ENCODE assay signal across 9 mouse cellular contexts in the genomic region with DNA sequence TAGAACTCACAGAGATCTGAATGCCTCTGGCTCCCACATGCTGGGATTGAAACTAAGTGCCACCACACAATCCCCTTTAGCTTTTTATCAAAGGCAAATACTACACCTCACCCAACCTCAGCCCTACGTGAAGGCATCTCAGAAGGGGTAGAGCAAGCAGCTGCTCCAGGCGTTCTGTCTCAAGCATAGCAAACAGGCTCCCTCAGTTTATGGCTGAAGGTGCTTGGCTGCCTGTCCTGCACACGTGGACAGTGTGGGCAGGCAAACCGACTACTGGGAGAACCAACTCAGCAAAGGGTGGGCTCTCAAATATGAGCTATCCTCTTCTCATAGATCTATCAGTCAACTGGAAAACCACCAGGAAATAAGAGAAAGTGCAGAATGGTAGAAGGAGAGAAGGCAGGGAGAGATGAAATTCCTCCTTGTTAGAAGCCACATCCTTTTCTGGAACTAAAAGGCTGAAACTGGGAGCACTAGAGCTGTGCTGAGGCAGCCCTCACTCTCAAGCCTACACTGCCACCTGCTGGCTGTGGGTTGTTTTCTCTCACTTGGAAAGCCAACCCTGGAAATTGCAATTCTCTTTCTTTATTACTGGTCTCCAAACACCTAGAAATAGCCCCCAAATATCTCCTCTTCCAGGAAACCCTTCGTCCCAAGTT. TPM values are rescaled to one million over a fixed set of nuclear protein-coding genes. Genes with fewer than 3 reads are reported as not detected.
DNase-seq lines count a peak whose midpoint lies in the region; ATAC-seq and TF ChIP-seq lines count a peak whose summit lies in the region.
"Had no signal": no experiment of that assay in that cellular context is flagged by ENCODE, and none has a peak within 500 bp of the region (broad histone marks: within the 10 kb centered on the region; RNA-seq: fewer than 3 reads in every experiment).

No protein-coding gene starts in this region.

- peak; percentile 52 to 89 for DNase-seq in adrenal gland, adult (ENCODE audit: inconsistent age in 2 of 2, low spot score in 1 of 2)
- DNase-seq in liver, adult 2 months (ENCODE audit: extremely low read depth, low read depth, low spot score): peak; percentile 81
- DNase-seq in thymus, postnatal 14 days: peak; percentile 58

- H3K4me3 ChIP-seq in cortical plate, adult 2 months (ENCODE audit: insufficient read depth, low read length): no peak overlapping the region
- H3K4me3 ChIP-seq in kidney, embryonic 15.5 days (replicated peaks): no peak overlapping the region
- no peak overlapping the region for H3K4me3 ChIP-seq in liver, adult 2 months (ENCODE audit: insufficient read depth, low read depth, low read length)
- H3K4me3 ChIP-seq in neural tube, embryonic 12.5 days: no peak overlapping the region

- TF ChIP-seq CTCF in cortical plate, adult 2 months (IDR thresholded peaks at IDR 0.05; ENCODE audit: extremely low read depth, insufficient read depth, low read length): peak; percentile 84
- TF ChIP-seq CTCF in liver, adult 2 months (IDR thresholded peaks at IDR 0.05; ENCODE audit: low read depth, low read length): peak; percentile 92

- H3K27ac ChIP-seq in cortical plate, adult 2 months (ENCODE audit: insufficient read depth, low read length): no peak overlapping the region
- H3K27ac ChIP-seq in kidney, embryonic 15.5 days: no peak overlapping the region
- peak overlapping the region; percentile 32 for H3K27ac ChIP-seq in liver, adult 2 months (replicated peaks; ENCODE audit: insufficient read depth, low read depth, low read length)
- no peak overlapping the region for H3K27ac ChIP-seq in neural tube, embryonic 12.5 days

- H3K4me1 ChIP-seq in cortical plate, adult 2 months (ENCODE audit: control insufficient read depth, insufficient read depth, low read length): no peaks in the 10 kb centered on the region
- H3K4me1 ChIP-seq in kidney, embryonic 15.5 days: no peaks in the 10 kb centered on the region
- H3K4me1 ChIP-seq in liver, adult 2 months (ENCODE audit: control insufficient read depth, insufficient read depth, low read length): peaks cover 27% of the 10 kb centered on the region
- no peaks in the 10 kb centered on the region for H3K4me1 ChIP-seq in neural tube, embryonic 12.5 days

- WGBS in kidney, embryonic 15.5 days: 69% methylated on average over 5 of the region's 5 CpGs
- 13% methylated on average over 5 of the region's 5 CpGs for WGBS in liver, adult 2 months
- 78% methylated on average over 5 of the region's 5 CpGs for WGBS in neural tube, embryonic 12.5 days

- H3K9ac ChIP-seq in kidney, embryonic 15.5 days: no peak overlapping the region
- peak overlapping the region; percentile 20; the same call in 1 of the 2 replicates for H3K9ac ChIP-seq in liver, adult 2 months (ENCODE audit: low read depth, low read length)
- no peak overlapping the region for H3K9ac ChIP-seq in neural tube, embryonic 12.5 days

- no peaks in the 10 kb centered on the region for H3K27me3 ChIP-seq in kidney, embryonic 15.5 days
- no peaks in the 10 kb centered on the region for H3K27me3 ChIP-seq in liver, adult 2 months (ENCODE audit: control insufficient read depth, insufficient read depth, low read length)
- no peaks in the 10 kb centered on the region for H3K27me3 ChIP-seq in neural tube, embryonic 12.5 days (replicated peaks)

- TF ChIP-seq POLR2A in cortical plate, adult 2 months (IDR thresholded peaks at IDR 0.05; ENCODE audit: extremely low read depth, insufficient read depth, low read length): no peak
- TF ChIP-seq POLR2A in liver, adult 2 months (IDR thresholded peaks at IDR 0.05; ENCODE audit: extremely low read depth, insufficient read depth, low read length): no peak

- no peaks in the 10 kb centered on the region for H3K9me3 ChIP-seq in kidney, embryonic 15.5 days (replicated peaks)
- no peaks in the 10 kb centered on the region for H3K9me3 ChIP-seq in neural tube, embryonic 12.5 days

- peak; percentile 41 for ATAC-seq in CD4-positive, CD25-positive, alpha-beta regulatory T cell, adult 4 months
- peak; percentile 73 for ATAC-seq in granulocyte monocyte progenitor cell, adult 5-6 weeks (replicated peaks; ENCODE audit: poor library complexity, severe bottlenecking)
- 0 out of 2 replicates have a peak, but pooled peaks have one; percentile 52 for ATAC-seq in kidney, embryonic 15.5 days (replicated peaks; ENCODE audit: low FRiP score)
- peak; percentile 61; the same call in 1 of the 2 replicates for ATAC-seq in neural tube, embryonic 12.5 days (ENCODE audit: low FRiP score, low read depth)

- no peak overlapping the region for H3K4me2 ChIP-seq in kidney, embryonic 15.5 days
- no peak overlapping the region for H3K4me2 ChIP-seq in neural tube, embryonic 12.5 days (replicated peaks)

- H3K36me3 ChIP-seq in kidney, embryonic 15.5 days: no peaks in the 10 kb centered on the region
- H3K36me3 ChIP-seq in liver, adult 2 months (ENCODE audit: control insufficient read depth, insufficient read depth, low read length): 0 out of 2 replicates have a peak, but pooled peaks cover 2% of the 10 kb centered on the region
- H3K36me3 ChIP-seq in neural tube, embryonic 12.5 days: no peaks in the 10 kb centered on the region

- no peaks in the 10 kb centered on the region for H3K79me2 ChIP-seq in liver, adult 2 months (ENCODE audit: control insufficient read depth, insufficient read depth, low read length)

RNA-seq across cellular contexts. Expression of a gene that starts 38.1 kb away (rescaled TPM):
- not detected for polyA plus RNA-seq in CD4-positive, CD25-positive, alpha-beta regulatory T cell, adult 4 months (2017; shearing (Covaris generic))
- not detected in 2 replicates for polyA plus RNA-seq in cortical plate, adult 2 months (2012; rRNA removed)
- total RNA-seq in granulocyte monocyte progenitor cell, adult 5-6 weeks (2014; fragmentation: Nextera tagmentation): not detected in 2 replicates
- not detected in 2 replicates for total RNA-seq in granulocyte monocyte progenitor cell, adult 5-6 weeks (2017)
- polyA plus RNA-seq in kidney, embryonic 15.5 days (2015; fragmentation: Nextera tagmentation; extraction: Ambion mirVana): 0.35 TPM in 1 of 2 replicates, not detected in the other
- 611 and 1,231 TPM in 2 replicates for total RNA-seq in liver, adult 2 months (2014; rRNA removed)
- 211 and 219 TPM in 2 replicates for polyA plus RNA-seq in liver, adult 2 months (2012; rRNA removed)
- polyA plus RNA-seq in neural tube, embryonic 12.5 days (2016; fragmentation: Nextera tagmentation; extraction: Ambion mirVana): not detected in 2 replicates
- total RNA-seq: gastrocnemius, postnatal 36 days had no signal

RNA-seq across cellular contexts. Expression of a gene that starts 46.4 kb away (rescaled TPM):
- 100 to 1,000 TPM; 133 to 159 TPM for polyA plus RNA-seq in CD4-positive, CD25-positive, alpha-beta regulatory T cell, adult 4 months (2017; shearing (Covaris generic))
- 24.7 and 29.5 TPM in 2 replicates for polyA plus RNA-seq in cortical plate, adult 2 months (2012; rRNA removed)
- 22.7 and 52.6 TPM in 2 replicates for total RNA-seq in granulocyte monocyte progenitor cell, adult 5-6 weeks (2014; fragmentation: Nextera tagmentation)
- total RNA-seq in granulocyte monocyte progenitor cell, adult 5-6 weeks (2017): 18.3 and 41.9 TPM in 2 replicates
- 38.4 and 38.9 TPM in 2 replicates for polyA plus RNA-seq in kidney, embryonic 15.5 days (2015; fragmentation: Nextera tagmentation; extraction: Ambion mirVana)
- 23.0 and 23.6 TPM in 2 replicates for total RNA-seq in liver, adult 2 months (2014; rRNA removed)
- 44.6 and 50.7 TPM in 2 replicates for polyA plus RNA-seq in liver, adult 2 months (2012; rRNA removed)
- polyA plus RNA-seq in neural tube, embryonic 12.5 days (2016; fragmentation: Nextera tagmentation; extraction: Ambion mirVana): 81.2 and 89.2 TPM in 2 replicates

Comparison
In these comparisons a context has a peak if more than half of its experiments do, and no peak if none do; other contexts are left out.
1. RNA of a gene that starts 38.1 kb away (polyA plus RNA-seq): 211 to 219 TPM in liver, adult 2 months; 0.35 TPM in kidney, embryonic 15.5 days, not detected in CD4-positive, CD25-positive, alpha-beta regulatory T cell, adult 4 months, not detected in cortical plate, adult 2 months and not detected in neural tube, embryonic 12.5 days; every median in the first group is over 100 times any median in the second.
2. Peak in every context shown above with its lines, with median percentiles within 50 percentile points of each other: ATAC-seq and DNase-seq.